Mouse (Mus musculus) T-helper 17 cell (primary cell): Measurements from ENCODE around the gene Il18.
"Not testable (repeated sequence)": the region's sequence is repeated elsewhere in the genome, so short reads cannot be mapped to it uniquely, and the experiment has no call there.

Experiments
- in situ Hi-C, 2 experiments: fragments of 300-600 bp; cut with MboI, MseI; formaldehyde crosslinking; loops; 1 replicate in 1 of 2; 2 replicates in 1 of 2; pipeline ENCODE4 v1.15.1; 2025; ENCODE audit warnings: high pct_unique_total_duplicates in 2 of 2

The Il18 gene

DNA sequence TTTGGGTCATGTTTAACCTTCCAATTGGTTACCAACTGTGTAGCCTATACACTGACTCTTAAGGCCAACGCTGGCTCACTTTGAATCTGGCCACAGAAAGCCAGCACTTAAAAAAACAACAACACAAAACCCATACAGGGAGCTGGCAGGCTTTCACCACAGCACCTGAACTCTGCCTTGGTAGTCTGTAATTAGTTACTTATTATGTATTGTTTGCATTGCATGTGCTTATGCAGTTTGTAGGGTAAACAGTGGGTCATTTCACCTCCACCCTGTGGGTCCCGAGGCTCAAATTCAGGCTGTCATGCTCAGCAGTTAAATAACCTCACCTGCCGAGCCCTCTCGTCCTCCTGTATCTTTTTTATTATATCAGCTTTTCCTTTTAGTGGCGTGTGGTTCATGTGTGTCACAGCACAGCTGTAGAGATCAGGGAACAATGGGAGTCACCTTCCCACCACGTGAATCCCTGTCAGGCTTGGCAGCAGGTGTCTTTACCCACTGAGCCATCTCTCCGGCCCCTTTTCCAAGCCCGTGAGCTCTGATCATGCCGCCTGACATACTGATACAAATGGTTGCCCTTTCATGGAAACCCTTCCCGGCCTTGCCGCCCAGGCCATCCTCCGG lies 40.3 kb downstream of the Il18 start:
- in situ Hi-C loops: loop anchor here (5.0 to 25.0 kb wide), 2 partner anchors 143 to 1108 kb away; partner anchors contain the start of gene Ttc12 (in 1 of the 2)

GRCm38 (mm10) chr9:50596973-50597372 lies 42.3 kb downstream of the Il18 start:
- in situ Hi-C loops: loop anchor here (5.0 to 25.0 kb wide), 2 partner anchors 145 to 1110 kb away; partner anchors contain the start of gene Ttc12 (in 1 of the 2)

- in situ Hi-C loops: no loop called here
These were observed 46.9 kb downstream of the Il18 start for GRCm38 (mm10) chr9:50601536-50601935.

DNA sequence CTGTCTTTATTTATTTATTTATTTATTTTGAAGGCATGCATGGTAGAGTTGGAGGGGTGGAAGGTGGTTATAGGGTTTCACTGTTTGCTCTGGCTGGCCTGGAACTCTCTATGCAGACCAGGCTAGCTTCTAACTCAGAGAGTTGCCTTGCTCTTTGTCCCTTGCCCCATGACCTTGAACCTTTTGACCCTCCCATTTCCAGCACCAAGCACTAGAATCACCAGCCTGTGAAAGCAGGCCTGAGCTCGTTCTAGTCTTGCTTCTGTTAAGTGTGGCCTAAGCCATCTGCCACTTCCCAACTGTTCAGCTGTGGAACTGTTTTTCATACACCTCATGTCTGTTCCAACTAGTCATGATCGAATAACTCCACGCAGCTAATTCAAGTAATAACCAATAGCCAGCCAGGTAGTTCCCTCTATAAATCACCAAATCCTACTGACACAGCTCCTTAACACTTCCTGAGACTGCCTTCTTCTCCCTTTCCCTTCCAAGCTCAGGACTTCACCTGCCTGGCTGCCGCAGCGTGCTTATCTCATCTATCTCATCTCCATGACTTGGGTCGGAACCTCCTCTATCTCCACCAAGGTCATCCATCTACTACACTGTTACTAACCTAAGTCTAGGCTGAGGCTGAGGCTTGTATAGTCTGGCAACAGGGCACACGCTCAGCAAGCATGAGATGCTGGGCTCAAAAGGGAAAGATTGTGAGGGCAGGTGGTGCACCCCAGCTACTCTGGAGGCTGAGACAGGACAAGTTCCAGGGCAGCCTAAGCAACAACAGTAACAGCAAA lies 47.6 kb downstream of the Il18 start:
- in situ Hi-C loops: no loop called here

GRCm38 (mm10) chr9:50603189-50603997 lies 48.8 kb downstream of the Il18 start, which contains the start of the genes Sdhd and Timm8b:
Gene Sdhd (minus strand): TSS chr9:50603812.
Gene Timm8b (plus strand): TSS chr9:50603910.
- in situ Hi-C loops: no loop called here

DNA sequence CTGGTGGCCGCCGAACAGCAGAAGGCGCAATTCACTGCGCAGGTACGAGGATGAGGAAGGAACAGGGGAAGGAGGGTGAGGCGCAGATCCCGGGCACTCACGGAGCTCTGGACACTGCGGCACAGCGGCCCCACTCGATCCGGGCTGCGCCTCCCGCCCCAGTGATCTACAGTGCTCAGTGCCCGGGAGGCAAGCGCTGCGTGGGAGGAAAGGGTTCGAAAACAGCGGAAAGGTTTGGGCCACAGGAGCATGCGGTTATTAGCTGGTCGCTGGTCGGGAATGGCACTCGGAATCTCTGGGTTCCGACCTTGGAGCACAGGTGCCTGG lies 49.3 kb downstream of the Il18 start:
- in situ Hi-C loops: no loop called here

DNA sequence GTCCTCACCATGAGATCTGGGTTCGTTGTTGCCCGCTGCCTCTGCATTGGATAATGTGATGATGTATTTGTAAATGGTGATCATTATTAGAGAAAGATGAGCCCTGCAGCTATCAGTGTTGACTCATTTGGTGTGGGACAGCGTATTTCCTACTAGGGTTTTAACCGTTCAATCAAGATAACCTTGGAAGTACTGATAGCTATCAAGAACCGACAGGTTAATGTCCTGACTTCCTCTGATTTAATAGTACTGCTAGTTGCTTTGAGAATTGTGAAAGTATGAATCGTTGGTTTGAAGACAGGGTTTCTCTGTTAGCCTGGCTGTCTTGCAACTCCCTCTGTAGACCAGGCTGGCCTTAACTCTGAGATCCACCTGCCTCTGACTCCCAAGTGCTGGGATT lies 49.7 kb downstream of the Il18 start:
- in situ Hi-C loops: no loop called here

- in situ Hi-C loops: no loop called here
These were observed 57.5 kb downstream of the Il18 start for GRCm38 (mm10) chr9:50612115-50612514.

DNA sequence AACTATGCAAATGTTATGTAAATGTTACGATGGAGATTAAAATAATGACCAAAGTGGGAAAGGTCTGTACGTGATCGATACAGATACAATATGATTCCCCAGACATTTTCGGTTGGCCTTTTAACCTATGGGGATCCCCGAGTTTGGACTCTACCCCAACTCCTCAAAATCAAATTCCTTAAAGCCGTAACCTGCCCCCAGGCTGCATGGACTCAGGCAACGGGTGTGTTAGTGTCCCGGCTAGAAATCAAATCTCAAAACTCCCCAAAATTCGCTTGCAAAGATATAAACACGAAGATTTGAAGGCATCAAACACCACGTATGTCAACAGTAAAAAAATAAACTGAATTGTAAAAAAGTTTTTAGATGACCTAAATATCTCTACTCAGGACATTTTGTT lies 61.5 kb downstream of the Il18 start:
- in situ Hi-C loops: no loop called here

DNA sequence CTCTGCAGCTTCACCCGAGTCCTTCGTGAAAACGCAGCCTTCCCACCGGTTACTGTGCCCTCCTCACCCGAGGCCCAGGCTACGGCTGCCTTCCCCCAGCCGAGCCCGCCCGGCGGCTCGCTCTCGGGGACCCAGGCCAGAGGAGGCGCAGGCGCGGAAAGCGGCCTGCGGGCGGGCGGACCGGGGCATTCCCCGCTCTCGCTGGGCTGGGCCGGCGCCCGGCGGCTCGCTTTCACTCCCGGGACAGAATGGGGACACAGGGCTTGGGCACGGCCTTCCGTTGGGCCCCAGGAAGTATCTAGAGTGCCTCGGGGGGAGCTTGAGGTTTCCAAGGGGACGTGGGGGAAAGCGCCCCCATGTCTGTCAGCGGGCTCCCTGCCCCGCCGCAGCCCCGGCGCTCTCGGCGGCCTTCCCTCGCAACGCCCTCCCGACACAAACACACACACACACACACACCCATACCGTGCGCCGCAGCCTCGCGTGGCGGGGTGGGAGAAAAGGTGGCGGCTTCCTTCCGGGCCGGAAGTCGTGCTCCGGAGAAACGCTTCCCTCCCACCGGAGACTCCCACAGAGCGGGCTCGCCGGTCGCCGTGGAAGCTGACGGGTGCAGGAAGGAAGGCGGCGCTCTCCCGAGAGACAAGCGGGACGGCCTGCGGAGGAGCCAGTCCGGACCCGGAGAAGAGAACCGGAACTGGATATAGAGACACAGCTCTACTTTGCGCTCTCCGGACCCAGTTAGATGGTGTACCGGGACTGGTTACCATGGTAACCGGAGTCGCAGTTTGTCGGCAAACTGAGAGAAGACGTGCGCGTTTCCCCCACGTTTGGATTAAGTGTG lies 62.4 kb downstream of the Il18 start, which contains the start of the genes Pih1d2 and Nkapd1:
Pih1d2 (plus strand) TSS at position 556 of the 838 bp plus-strand sequence.
Nkapd1 (minus strand) TSS at position 699 of the 838 bp plus-strand sequence.
- in situ Hi-C loops: no loop called here

DNA sequence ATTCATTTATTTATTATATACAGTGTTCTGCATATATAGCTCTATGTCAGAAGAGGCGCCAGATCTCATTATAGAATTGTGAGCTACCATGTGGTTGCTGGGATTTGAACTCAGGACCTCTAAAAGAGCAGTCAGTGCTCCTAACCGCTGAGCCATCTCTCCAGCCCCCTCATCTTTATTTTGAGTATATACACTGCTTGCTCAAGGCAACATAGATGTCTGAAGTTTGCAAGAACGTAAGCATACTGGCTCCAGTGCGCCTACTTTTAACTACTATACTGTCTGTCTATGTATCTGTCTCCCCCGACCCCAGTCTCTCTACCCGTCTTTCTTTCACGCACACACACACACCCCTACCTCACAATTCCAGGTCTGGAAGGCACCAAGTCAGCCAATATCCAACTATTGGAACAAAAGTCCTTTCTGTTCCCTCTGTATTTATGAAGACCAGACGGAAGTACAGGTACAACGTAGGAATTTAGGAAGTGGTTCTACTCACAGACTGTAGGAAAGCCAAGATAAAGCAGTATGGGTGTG lies 63.2 kb downstream of the Il18 start:
- in situ Hi-C loops: no loop called here

DNA sequence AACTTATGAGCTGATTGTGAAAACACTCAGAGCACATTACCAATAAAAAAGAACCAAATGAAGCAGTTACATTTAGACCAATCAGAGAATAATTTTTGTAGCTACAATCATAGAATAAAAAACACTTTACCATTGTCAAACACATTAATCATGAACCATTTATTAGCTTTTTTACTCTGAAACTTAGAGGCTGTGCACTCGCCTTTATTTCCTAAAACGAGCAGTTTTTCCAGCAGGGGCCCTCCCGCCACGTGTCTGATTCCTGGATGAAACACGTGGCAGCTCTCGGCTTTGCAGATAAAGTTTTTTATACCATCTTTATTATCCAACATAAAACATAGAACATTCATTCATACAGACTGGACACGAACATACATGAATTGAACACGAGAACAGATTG lies 76.3 kb downstream of the Il18 start:
- in situ Hi-C loops: not testable (repeated sequence)
